Mouse (Mus musculus) lung, postnatal 4 days (tissue): Measurements from ENCODE around the gene Hsd3b7.
A peak's percentile ranks its signal among the peaks of the same experiment; 100 is the strongest.
"Not testable (repeated sequence)": the region's sequence is repeated elsewhere in the genome, so short reads cannot be mapped to it uniquely, and the experiment has no call there.

Experiments
- DNase-seq, 2 experiments: peaks; one replicate each; pipeline ENCODE4 v3.0.0; 2021

Hsd3b7 gene

DNA sequence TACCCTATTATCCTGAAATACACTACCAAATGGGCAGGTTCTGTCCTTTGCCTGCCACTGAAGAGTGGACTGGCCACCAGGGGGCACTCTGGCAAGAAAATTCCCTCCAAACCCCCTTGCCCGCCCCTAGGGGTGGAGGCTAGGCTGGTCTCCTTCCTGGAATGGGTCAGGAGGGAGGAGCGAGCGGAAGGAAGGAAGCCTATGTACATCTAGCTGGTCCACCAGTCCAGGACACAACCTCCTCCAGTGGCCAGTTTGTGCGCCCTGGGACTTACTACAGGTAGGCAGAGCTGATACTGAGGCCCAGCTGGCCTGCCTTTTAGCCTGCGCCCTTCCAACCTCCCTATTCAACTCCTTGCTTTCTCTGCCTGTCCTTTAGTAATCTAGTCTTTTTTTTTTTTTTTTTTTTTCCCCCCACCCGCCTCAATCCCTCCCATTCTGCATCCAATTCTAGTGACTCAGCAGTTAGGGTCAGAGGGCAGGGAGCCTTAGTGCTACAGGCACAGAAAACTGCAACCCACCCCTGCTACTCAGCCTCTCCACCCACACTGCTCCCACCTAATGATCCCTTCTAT, at the start of gene Hsd3b7:
TSS of gene Hsd3b7 (plus strand) at position 170 of the 575 bp plus-strand sequence.
- peak; percentile 93 to 96 for DNase-seq

DNA sequence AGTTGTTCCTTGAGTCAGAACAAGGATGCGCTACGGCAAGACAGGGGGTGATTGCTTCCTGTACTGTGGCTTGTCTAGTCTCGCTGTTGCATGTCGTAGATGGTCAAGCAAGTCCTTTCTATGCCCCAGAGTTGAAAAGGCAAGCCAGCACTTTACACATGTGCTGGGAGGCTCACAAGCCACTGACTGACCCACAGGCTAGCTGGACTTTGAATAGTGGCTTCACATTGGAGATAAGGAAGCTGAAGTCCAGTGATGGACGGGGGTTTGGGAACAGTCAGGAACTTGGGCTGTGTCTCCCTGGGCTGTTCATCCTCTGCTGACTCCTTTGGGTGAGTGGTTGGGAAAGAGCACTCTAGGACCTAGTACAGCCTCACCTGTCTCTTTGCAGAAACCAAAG, 48.8 kb upstream of the Hsd3b7 start:
- DNase-seq: no peak

DNA sequence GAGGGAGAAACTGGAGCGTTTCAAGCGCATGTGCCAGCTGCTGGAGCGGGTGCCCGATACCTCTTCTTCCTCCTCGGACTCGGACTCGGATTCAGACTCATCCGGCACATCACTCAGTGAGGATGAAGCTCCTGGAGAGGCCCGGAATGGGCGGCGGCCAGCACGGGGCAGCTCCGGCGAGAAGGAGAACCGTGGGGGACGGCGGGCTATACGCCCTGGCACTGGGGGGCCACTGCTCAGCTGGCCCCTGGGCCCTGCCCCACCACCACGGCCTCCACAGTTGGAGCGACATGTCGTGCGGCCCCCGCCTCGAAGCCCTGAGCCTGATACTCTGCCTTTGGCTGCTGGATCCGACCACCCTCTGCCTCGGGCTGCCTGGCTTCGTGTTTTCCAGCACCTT, 48.3 kb upstream of the Hsd3b7 start:
- DNase-seq: no peak

DNA sequence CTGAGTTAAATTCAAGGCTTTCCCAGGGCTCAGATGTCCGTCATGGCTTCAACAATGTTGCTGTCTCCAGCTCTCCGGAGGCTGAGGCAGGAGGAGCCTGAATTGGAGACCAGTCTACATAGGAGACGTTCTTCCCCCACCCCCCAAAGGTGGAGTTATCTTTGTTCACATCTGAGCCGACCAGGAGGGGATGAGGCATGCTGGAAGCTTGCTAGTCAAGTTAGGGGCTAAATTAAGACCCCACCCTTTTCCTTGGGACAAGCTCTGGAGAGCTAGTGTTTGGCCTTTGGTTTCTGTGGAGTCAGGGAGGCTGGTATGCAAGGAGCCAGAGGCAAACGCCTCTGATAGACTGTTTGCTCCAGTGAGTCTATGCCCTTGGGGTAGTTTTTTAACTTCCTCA, 47.2 kb upstream of the Hsd3b7 start:
- DNase-seq: no peak

DNA sequence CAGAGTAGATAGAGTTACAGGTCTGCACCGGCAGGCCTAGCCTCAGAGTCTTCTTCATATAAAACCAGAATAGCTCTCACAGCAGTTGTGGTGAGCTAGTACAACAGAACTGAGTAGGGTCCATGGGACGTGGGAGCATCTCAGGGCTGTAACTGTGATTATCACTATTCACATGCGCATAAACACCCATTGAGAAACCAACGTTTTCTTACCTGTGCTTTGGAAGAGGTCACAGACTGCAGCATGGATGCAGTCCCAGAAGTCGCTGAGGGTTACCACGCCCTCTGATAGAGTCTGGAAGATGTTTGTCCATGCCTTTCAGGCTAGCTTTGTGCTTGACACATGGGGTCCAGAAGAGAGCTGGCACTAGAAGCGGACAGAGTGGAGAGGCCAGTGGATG, 46.7 kb upstream of the Hsd3b7 start:
- no peak for DNase-seq

- DNase-seq: no peak
Measured at GRCm38 (mm10) chr7:127759716-127760115, 40.7 kb upstream of the Hsd3b7 start.

DNA sequence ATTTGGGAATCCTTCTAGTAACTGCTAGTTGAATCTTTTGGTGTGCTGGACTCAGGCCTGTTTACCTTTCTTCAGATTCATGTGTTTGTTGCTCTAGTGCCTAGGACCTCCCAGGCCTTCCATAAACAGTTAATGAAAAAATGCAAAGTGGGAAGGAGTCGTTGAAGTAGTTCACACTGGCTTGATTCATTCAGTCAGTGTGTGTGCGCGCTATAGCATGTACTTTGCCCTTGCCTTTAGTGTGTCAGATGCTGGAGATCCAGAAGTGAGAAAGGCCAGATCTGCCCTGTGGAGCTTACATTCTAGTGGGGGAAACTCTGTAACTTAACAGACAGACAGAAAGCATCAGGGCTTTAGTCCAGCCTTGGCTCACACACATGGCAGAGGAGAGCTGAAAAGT, 39.9 kb upstream of the Hsd3b7 start:
- no peak for DNase-seq

DNA sequence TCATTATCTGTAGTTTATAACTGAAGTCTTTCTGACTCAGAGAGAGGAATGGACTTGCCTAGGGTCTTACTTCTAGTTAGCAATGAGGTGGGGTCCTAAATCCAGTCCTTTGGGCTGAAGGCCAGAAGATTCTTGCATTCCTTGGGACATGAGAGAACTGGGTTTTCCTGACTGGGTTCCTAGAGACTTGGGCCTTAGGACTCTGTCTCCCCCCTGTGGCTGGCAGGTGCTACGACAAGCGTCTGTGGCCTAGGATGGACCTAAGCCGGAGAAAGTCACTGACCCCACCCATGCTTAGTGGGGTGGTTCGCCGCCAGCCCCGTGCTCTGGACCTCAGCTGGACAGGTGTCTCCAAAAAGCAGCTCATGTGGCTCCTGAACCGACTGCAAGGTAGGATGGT, 39.4 kb upstream of the Hsd3b7 start:
- DNase-seq: peak; percentile 73 to 84

GRCm38 (mm10) chr7:127763642-127764041, 36.8 kb upstream of the Hsd3b7 start:
- DNase-seq: no peak

GRCm38 (mm10) chr7:127765756-127766155, 34.6 kb upstream of the Hsd3b7 start:
- DNase-seq: no peak

DNA sequence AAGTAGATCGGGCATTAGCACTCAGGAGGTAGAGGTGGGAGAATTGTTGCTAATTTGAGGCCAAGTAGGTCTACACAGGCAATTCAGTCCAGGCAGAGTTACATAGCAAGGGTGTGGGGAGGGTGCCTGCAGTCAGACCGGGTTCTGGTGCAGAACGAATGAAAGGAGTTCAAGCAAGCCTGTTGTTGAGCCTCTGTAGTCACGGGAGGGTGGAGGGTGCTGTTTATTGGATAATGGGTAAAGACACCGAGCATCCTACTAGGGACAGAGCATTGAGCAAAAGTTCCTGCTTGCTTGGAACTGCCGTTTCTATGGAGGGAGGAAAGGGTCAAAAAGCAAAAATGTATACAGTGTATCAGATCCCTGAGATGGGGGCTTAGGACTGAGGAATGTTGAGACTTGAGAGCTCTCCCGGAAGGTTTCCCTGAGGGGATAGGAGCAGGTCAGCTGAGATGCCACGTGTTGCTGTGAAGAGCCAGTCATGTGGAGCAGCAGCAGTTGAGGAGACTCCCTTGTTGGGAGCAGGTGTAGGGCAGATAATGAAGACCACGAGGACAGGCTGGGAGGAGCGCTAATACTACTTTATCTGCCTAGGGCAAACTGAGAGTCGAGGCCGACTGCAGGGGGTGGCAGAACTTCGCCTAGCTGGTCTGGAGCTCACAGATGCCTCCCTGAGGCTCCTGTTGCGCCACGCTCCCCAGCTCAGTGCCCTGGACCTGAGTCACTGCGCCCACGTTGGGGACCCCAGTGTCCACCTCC, 33.4 kb upstream of the Hsd3b7 start:
- DNase-seq: no peak

DNA sequence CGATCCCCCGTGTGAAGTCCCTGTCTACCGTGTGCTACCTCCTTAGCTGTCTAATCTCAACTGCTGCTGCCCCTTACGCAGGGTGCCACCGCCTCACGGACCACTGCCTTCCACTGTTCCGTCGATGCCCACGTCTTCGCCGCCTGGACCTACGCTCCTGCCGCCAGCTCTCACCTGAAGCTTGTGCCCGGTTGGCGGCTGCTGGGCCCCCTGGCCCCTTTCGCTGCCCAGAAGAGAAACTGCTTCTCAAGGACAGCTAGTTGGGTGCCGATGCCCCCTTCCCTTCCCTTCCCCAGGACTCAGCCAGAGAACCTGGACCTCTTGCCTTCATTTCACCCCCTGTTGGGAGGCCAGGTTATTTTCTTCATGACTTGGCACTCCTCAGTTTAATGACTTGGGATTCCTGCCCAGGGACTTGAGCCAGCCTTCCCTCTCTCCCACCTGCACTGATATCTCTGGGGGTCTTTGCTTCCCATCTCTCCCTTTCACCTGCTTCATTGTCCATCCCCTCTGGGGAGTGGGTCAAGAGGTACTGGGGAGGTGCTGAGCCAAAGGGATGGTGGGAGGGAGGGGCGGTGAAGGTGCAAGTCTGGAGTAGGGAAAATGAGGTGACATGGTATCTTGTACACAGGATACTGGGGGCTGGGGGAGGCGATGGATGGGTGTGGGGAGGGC, 32.6 kb upstream of the Hsd3b7 start:
- DNase-seq: no peak

DNA sequence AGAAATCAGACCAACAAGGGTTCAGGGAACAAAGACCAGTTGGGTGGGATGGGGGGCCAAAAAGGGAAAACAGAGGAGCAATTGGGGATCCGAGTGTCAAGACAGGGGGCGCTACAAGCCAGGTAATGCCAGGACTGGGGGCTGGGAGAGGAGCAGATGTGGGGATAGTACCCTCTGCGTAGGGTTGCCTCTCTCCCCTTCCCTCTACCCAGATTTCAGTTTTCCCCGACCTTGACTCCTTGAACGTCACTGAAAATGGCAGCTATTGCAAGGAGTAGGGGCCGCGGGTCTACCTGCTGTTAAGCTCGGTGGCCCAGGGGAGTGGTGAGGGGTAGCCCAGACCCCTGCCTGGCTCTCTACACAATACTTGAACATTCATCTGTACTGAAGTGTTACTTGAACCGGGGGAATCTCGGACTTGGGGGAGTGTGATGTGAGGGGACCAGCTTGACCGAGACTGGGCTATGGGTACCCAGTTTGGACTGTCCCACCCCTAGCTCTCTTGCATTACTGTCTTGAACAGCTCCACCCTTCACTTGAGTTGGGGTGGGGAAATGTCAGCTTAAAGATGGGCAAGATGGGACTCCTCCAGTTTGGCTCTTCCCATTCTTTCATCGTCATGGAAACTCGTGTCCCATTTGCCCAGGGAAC, 31.9 kb upstream of the Hsd3b7 start:
- no peak for DNase-seq

DNA sequence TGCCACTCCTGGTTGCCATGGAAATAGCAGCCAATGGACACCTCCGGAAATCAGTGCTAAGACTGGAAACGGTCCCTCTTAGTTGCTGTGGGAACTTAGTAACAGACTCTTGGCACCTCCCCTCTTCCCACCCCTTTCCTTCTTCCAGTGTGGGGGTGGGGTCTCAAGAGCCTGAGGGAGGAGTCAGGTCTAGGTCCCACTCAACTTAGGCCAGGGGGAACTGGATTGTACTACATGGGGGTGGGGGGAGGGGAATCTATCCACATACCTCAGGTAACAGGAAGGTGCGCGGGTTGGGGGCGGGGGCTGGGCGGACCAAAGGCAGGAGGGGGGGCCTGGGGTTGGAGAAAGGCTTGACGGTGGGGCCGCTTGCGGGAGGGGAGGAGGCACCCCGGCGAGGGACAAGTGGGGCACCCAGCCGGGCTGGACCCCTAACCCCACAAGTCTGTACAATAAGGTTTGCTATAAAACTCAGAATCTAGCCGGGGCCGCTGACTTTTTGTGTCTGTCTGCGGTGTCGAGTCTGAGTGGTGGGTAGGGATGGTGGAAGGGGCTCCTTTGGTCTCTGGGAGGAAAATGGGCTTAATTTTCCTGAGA, 31.3 kb upstream of the Hsd3b7 start:
- DNase-seq: peak; percentile 97

DNA sequence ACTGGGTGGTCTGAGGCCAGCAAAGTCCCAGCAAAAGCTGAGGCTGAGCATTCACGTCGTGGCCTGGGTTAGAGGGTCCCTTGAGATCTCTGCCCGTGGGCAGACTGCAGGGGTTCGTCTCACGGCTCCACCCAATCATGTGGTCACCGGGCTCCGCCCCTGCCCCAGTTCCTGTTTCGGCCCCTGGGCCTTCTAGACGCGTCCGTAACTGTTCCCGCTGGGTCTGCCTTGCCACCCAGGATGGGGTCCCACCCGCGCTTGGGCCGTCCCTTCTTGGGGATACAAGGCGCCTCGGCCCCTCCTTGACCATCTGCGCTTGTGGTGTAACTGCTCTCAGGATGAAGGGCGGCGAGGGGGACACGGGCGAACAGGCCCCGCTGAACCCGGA, 30.8 kb upstream of the Hsd3b7 start, which contains the start of gene Orai3:
TSS of gene Orai3 (plus strand) at position 165 of the 388 bp plus-strand sequence.
- peak; percentile 92 to 94 for DNase-seq

DNA sequence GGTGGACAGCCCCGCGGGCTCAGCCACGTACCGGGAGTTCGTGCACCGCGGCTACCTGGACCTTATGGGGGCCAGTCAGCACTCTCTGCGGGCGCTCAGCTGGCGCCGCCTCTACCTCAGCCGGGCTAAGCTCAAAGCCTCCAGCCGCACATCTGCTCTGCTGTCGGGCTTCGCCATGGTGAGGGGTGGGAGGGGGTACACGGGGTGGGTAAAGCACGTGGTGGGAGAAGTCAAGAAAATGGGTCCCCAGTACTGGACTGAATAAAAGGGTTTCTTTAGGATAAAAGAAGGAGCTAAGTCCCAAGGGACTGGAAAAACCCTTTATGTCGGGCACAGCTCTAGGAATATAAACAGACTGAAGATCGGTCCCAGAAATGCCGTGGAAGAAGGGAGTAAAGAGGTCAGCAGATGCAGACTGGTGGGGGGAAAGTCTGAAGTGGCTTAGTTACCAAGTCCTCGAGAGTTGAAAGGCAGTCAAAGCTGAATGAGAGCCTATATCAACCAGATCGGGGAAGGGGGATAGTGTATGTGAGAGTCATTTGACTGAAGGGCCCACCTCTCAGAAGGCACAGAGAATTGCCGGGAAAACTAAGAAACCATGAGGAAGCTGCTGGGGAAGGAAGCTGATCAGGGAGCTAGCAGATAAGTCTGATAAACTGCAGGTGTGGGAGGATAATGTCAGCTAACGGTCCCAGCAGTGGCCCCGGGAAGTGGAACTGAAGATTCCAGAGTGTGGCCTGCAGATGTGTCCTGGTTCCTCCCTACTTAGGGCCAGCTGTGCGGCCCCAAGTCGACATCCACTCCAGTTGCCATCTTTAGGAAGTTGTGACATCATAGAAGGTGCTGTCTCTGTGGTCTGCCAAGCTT, 30.1 kb upstream of the Hsd3b7 start:
- DNase-seq: no peak

- DNase-seq: no peak
Measured at GRCm38 (mm10) chr7:127771262-127771661, 29.1 kb upstream of the Hsd3b7 start.

DNA sequence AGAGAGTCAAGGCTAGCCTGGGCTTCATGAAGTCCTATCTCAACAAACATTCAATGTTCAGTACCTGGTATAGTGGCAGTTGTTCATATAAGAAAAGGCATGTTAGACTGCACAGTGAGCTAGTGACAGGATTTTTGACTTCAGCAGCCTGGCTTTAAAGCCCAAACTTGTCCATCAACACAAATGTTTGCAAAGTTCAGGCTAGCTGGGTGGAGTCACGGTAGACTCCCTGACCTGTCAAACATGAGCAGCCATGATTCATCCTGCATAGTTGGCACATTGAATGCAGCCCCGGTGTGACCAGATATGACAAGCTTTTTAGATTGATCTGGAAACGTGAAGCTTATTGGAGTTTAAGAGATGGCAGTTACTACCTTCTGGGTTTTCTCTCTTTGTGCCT, 28.3 kb upstream of the Hsd3b7 start:
- no peak for DNase-seq

- DNase-seq: no peak
Measured at GRCm38 (mm10) chr7:127772557-127772956, 27.8 kb upstream of the Hsd3b7 start.

DNA sequence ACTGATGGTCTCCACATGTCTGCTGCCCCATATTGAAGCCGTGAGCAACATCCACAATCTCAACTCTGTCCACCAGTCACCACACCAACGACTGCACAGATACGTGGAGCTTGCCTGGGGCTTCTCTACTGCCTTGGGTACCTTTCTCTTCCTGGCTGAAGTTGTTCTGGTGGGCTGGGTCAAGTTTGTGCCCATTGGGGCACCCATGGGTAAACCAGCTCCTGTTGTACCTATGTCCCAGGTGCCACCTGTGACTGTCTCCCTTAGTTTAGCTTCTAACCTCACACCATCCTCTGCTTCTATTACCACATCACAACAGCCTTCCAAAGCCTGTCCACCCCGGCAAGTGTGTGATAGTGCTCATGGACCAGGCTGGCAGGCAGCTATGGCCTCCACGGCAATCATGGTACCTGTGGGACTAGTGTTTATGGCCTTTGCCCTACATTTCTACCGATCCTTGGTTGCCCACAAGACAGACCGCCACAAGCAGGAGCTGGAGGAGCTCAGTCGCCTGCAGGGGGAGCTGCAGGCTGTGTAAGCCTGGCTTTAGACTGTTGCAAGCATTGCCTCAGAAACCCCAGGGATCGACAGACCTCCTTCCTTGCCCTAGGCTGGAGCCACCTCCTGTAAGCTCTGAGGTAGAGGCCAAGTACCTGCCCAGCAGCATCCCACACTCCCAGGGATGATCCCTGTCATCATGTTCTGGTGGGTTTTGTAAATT, 26.6 kb upstream of the Hsd3b7 start:
- peak; percentile 81 to 82 for DNase-seq

DNA sequence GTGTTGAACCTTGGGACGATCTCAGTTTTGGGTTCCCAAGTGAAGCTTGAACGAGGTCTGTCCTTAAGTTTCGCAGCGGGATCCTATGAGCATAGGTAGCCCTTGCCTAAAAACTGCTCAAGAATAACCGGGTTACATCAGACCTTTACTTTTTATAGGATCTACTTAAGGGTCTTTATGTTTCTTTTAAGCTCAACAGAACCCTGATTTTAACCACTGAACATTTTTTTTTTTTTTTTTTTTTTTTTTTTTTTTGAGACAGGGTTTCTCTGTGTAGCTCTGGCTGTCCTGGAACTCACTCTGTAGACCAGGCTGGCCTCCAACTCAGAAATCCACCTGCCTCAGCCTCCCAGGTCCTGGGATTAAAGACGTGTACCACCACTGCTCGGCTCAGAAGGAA, 24.6 kb upstream of the Hsd3b7 start:
- not testable (repeated sequence) for DNase-seq
